Mouse (Mus musculus) bone marrow, adult 2 months (tissue): ENCODE measurements around the gene Gm1113. TPM values are rescaled to one million over a fixed set of nuclear protein-coding genes. Genes with fewer than 3 reads are reported as not detected.

Experiments
- H3K27ac ChIP-seq: fragments of 200-500 bp; 2 replicates; pipeline ENCODE4 v1.5.1; 2012; ENCODE audit warnings: low read depth, mild to moderate bottlenecking, control low read depth, inconsistent platforms, low read length; ENCODE audit not compliant: control insufficient read depth, poor library complexity, insufficient read depth
- H3K4me1 ChIP-seq: fragments of 200-500 bp; 2 replicates; pipeline ENCODE4 v1.6.1; 2011; ENCODE audit warnings: low read length; ENCODE audit not compliant: control insufficient read depth, insufficient read depth
- H3K4me3 ChIP-seq: fragments of 200-500 bp; replicated peaks from 2 replicates; pipeline ENCODE3; 2011; ENCODE audit warnings: mild to moderate bottlenecking, low read depth, low read length, control low read depth; ENCODE audit not compliant: control insufficient read depth
- CTCF ChIP-seq: fragments of 200-500 bp; IDR thresholded peaks from 2 replicates; pipeline ENCODE4 v1.5.1; 2011; ENCODE audit warnings: low read length, control low read depth; ENCODE audit not compliant: control insufficient read depth, insufficient read depth
- POLR2A ChIP-seq: fragments of 200-500 bp; IDR thresholded peaks from 2 replicates; pipeline ENCODE4 v1.6.1; 2011; ENCODE audit warnings: low read depth, mild to moderate bottlenecking, control low read depth, low read length, borderline replicate concordance; ENCODE audit not compliant: control insufficient read depth
- WGBS: fragments of 180-500 bp; shearing (Covaris S2); methylation state at CpG from one replicate; pipeline ENCODE4 v1.1.7; 2018; 5-methylcytosine and 5-hydroxymethylcytosine counted together
- polyA plus RNA-seq: library from polyadenylated mRNA; stranded (reverse); fragments of >200 nt; gene quantifications from 2 replicates; pipeline ENCODE4 v1.2.4, GENCODE M21; 2011; ENCODE audit warnings: low replicate concordance; ENCODE audit not compliant: missing spikeins, insufficient read depth, insufficient read length

Gene Gm1113
- polyA plus RNA-seq, 1 experiment: not detected

DNA sequence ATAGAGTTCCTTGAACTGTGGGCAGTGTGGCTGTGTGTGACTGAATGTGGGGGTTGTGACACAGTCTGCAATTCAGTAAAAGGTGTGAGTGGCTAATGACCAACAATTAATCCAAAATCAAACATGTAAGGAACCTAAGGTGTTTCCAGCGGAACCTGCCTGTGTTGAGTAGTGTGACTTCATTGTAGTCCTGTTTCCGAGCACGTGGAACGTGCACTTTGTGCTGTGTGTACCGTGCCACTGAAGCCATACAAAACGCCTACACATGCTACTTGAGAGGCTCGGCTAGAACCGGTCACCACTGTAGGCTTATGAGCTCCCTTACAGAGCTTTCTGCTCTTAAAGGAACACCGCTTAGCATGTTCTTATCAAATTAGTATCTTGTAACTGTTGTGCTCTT lies 30.4 kb upstream of the Gm1113 start:
- no peak overlapping the region for H3K4me3 ChIP-seq
- no peak overlapping the region for H3K27ac ChIP-seq
- TF ChIP-seq POLR2A: no peak
- no peak for TF ChIP-seq CTCF
- H3K4me1 ChIP-seq: peaks cover 1% of the 10 kb centered on the region; the same call in 1 of the 2 replicates
- 84% methylated on average over 9 of the region's 9 CpGs for WGBS

- 2% methylated on average over 9 of the region's 9 CpGs for WGBS
- peak overlapping the region; percentile 60 for H3K27ac ChIP-seq
- H3K4me3 ChIP-seq: peak overlapping the region; percentile 39
- peaks cover 1% of the 10 kb centered on the region; the same call in 1 of the 2 replicates for H3K4me1 ChIP-seq
- TF ChIP-seq CTCF (no peak), POLR2A (no peak)
Observed at GRCm38 (mm10) chr9:35546745-35547144, 28.7 kb upstream of the Gm1113 start.

- Histone ChIP-seq H3K4me1 (peaks cover 1% of the 10 kb centered on the region; the same call in 1 of the 2 replicates), H3K27ac (no peak overlapping the region), H3K4me3 (no peak overlapping the region)
- TF ChIP-seq CTCF (0 out of 2 replicates have a peak, but pooled peaks have one; percentile 2), POLR2A (no peak)
- WGBS: 79% methylated on average over 12 of the region's 12 CpGs
Observed at GRCm38 (mm10) chr9:35545704-35546103, 27.6 kb upstream of the Gm1113 start.

- H3K4me1 ChIP-seq: peaks cover 1% of the 10 kb centered on the region; the same call in 1 of the 2 replicates
- TF ChIP-seq POLR2A: no peak
- no peak overlapping the region for H3K27ac ChIP-seq
- WGBS: 69% methylated on average over 2 of the region's 2 CpGs
- no peak overlapping the region for H3K4me3 ChIP-seq
Observed at GRCm38 (mm10) chr9:35544666-35545065, 26.6 kb upstream of the Gm1113 start.

- Histone ChIP-seq H3K4me1 (peaks cover 1% of the 10 kb centered on the region; the same call in 1 of the 2 replicates), H3K27ac (no peak overlapping the region), H3K4me3 (no peak overlapping the region)
- TF ChIP-seq CTCF (no peak), POLR2A (no peak)
- 54% methylated on average over 14 of the region's 14 CpGs for WGBS
Observed at GRCm38 (mm10) chr9:35543099-35543860, 25.2 kb upstream of the Gm1113 start.

GRCm38 (mm10) chr9:35541941-35542340 lies 23.9 kb upstream of the Gm1113 start:
- TF ChIP-seq CTCF: no peak
- TF ChIP-seq POLR2A: no peak
- Histone ChIP-seq H3K4me3 (no peak overlapping the region), H3K4me1 (peaks cover 1% of the 10 kb centered on the region; the same call in 1 of the 2 replicates), H3K27ac (no peak overlapping the region)
- WGBS: 68% methylated on average over 6 of the region's 6 CpGs

DNA sequence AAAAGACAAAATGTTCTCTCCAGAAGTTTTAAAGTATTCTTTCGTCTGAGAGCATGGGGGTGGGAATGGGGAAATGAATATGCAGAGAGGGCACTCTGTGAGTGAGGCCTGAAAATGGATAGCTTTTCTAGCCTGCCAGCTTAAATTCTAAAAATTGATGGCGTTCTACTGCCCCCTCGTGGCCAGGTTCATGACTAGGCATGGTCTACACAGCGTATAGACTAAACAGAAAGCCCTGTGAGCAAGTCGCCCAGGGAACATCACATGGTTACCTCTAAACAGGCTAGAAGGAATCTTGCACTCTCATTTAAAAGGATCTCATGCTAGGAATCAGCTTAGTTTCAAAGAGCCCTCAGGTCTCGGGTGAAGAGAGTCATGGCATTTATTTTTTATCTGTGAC lies 23.4 kb upstream of the Gm1113 start:
- TF ChIP-seq CTCF: peak; percentile 69
- no peak for TF ChIP-seq POLR2A
- H3K27ac ChIP-seq: no peak overlapping the region
- H3K4me1 ChIP-seq: peaks cover 1% of the 10 kb centered on the region; the same call in 1 of the 2 replicates
- H3K4me3 ChIP-seq: no peak overlapping the region
- 10% methylated on average over 6 of the region's 6 CpGs for WGBS

DNA sequence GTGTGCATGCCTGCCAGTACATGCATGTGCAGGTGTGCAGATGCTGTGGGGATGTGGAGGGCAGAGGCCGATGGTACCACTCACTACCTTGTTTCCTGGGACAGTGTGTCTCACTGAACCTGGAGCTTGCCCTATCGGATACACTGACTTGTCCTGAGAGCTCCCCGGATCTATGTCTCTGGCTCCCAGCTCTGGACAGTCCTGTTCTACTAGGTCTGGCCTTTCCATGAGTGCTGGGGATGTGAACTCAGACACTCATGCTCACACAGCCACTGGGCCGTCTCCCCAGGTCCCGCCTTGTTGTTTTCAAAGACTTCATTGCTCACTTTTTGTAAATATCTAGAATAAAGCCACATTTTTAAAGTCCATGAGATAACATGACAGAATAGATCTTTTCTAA lies 23.0 kb upstream of the Gm1113 start:
- H3K4me3 ChIP-seq: no peak overlapping the region
- TF ChIP-seq CTCF (no peak), POLR2A (no peak)
- 85% methylated on average over 5 of the region's 5 CpGs for WGBS
- H3K4me1 ChIP-seq: peaks cover 1% of the 10 kb centered on the region; the same call in 1 of the 2 replicates
- H3K27ac ChIP-seq: no peak overlapping the region

DNA sequence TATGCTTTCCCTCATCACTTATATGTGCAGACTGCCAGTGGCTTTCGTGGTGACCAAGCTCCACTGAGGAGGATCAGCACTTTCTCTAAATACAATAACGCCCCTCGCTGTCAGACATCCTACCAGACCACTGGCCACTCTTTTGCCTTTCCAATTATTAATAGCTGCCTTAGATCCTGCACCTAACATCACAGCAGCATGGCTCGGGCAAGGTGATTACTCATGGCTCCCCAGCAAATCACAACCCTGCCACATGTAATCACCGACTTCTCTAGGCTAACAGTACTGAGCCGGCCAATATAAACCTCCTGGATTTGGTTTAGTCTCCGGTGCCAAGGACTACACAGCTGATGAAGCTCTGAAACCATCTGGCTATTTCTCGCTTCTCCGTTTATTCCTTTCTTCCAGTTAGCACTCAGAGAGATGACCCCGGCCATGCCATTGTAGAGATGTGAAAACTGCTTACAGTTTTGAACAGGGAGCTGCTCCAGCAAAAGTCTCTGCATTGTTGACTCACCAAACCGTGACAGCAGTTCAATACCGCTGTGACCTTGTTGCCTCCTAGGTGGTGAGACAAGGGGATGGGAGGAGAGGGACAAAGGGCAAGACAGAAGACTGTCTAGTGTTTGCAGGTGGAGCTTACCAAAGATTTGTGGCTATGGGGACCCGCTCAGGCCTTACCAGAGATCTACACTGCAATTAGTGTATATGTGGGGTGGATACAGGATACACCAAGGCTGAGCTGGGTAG lies 21.1 kb upstream of the Gm1113 start:
- Histone ChIP-seq H3K27ac (no peak overlapping the region), H3K4me3 (no peak overlapping the region), H3K4me1 (no peaks in the 10 kb centered on the region)
- WGBS: 82% methylated on average over 13 of the region's 13 CpGs
- TF ChIP-seq CTCF: no peak
